Mouse (Mus musculus): ENCODE measurements around the gene Aqp11. TPM values are rescaled to one million over a fixed set of nuclear protein-coding genes. Genes with fewer than 3 reads are reported as not detected.

Gene Aqp11
- polyA plus RNA-seq (2015; fragmentation: Nextera tagmentation; extraction: Ambion mirVana): 1.3 and 1.5 TPM in 2 replicates

GRCm38 (mm10) chr7:97737638-97738456, at the start of gene Aqp11:
TSS of gene Aqp11 (minus strand) at chr7:97738289.

GRCm38 (mm10) chr7:97696506-97697254, 41.4 kb downstream of the Aqp11 start, which contains the start of gene Clns1a:
TSS of gene Clns1a (plus strand) at chr7:97696634.

Other genes with a start within 250 kb of the Aqp11 start
- gene Aamdc, start 158.8 kb downstream of the Aqp11 start, polyA plus RNA-seq (2015; fragmentation: Nextera tagmentation; extraction: Ambion mirVana): 43.3 and 45.6 TPM in 2 replicates
- 8.9 and 10.5 TPM in 2 replicates for gene Rsf1, start 158.4 kb downstream of the Aqp11 start, polyA plus RNA-seq (2015; fragmentation: Nextera tagmentation; extraction: Ambion mirVana)
- 80.1 and 81.1 TPM in 2 replicates for gene Clns1a, start 41.7 kb downstream of the Aqp11 start, polyA plus RNA-seq (2015; fragmentation: Nextera tagmentation; extraction: Ambion mirVana)
- 6.4 and 7.4 TPM in 2 replicates for gene Pak1, start 50.3 kb upstream of the Aqp11 start, polyA plus RNA-seq (2015; fragmentation: Nextera tagmentation; extraction: Ambion mirVana)
- not detected in 2 replicates for gene Gdpd4, start 181.7 kb upstream of the Aqp11 start, polyA plus RNA-seq (2015; fragmentation: Nextera tagmentation; extraction: Ambion mirVana)